Mouse (Mus musculus): Measurements from ENCODE around the gene Fancc. TPM values are rescaled to one million over a fixed set of nuclear protein-coding genes. Genes with fewer than 3 reads are reported as not detected.
A peak's percentile ranks its signal among the peaks of the same experiment; 100 is the strongest.
"Not testable (repeated sequence)": the region's sequence is repeated elsewhere in the genome, so short reads cannot be mapped to it uniquely, and the experiment has no call there.

Gene Fancc
- total RNA-seq, 2 experiments from 2014 or later = 3.5 to 6.7 TPM

GRCm38 (mm10) chr13:63359393-63359792, 137.7 kb downstream of the Fancc start:
- intact Hi-C loops (cut with DNase I) = loop anchor here (5.0 kb wide), 1 partner anchor 678 kb away; no protein-coding TSS in a partner anchor
- DNase-seq = no peak

GRCm38 (mm10) chr13:63356558-63356957, 140.5 kb downstream of the Fancc start:
- peak; percentile 64 to 67 for DNase-seq
- intact Hi-C loops (cut with DNase I) = loop anchor here (1.0 to 5.0 kb wide), 3 partner anchors 430 to 681 kb away; no protein-coding TSS in a partner anchor

GRCm38 (mm10) chr13:63356101-63356500, 141.0 kb downstream of the Fancc start:
- no peak for DNase-seq
- intact Hi-C loops (cut with DNase I) = loop anchor here (1.0 to 5.0 kb wide), 3 partner anchors 429 to 681 kb away; no protein-coding TSS in a partner anchor

DNA sequence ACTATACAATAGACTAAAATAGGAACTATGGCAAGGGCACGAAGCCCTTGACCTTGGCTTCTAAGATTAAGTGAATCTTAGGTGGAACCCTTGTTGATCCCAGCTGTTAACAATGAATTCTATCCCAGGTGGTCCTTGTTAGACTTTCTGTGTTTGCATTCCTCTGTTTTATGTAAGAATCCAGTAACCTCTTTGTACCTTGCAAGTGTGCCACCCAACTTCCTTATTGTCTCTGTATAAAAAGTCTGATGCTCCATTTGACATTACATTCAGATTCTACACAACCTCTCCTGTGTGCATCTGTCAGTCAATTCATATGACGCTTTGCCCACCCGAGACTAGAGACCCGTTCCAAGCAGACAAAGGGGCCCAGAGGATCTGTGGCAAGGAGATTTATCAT, 143.8 kb downstream of the Fancc start:
- intact Hi-C loops (cut with DNase I) = not testable (repeated sequence)

DNA sequence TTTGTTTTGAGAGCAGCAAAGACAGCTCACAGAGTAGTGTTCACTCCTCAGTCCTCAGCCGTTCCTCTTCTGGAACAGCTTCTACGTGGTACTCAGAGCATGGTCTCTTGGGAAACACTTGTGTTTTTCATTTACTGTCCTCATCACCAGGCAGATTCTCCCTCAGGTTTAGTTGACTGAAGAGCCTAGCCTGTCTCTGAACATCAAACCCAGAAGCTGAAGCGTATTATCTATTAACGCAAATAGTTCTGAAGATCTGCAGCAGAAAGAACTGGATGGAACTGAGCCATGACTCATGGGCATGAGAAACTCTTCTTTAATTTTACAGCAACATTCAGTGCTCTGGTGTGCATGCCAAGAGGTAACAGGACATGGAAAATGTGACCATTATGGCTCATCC, 147.0 kb downstream of the Fancc start:
- intact Hi-C loops (cut with DNase I) = no loop called here

More for the DNA sequence above, 143.8 kb downstream of the Fancc start:
- DNase-seq = not testable (repeated sequence)

DNA sequence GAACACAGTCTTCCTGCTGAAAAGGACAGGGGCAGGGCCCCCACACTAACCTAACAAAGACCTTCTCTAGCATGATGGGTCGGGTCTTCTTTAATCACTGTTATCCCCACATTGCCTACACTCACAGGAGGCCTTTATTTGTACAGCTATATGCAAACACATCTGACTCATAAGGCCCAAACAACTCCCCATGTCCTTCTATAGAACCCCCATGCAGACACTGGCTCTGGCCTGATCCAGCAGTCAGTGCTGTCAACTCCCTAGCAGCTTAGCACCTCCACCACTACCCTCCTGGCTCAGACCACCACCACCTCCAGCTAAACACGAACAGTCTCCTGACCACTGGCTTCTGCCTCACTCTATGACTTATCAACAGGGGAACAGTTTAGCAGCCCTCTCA, 149.4 kb downstream of the Fancc start:
- intact Hi-C loops (cut with DNase I) = no loop called here

More for the DNA sequence above, 147.0 kb downstream of the Fancc start:
- no peak for DNase-seq

DNA sequence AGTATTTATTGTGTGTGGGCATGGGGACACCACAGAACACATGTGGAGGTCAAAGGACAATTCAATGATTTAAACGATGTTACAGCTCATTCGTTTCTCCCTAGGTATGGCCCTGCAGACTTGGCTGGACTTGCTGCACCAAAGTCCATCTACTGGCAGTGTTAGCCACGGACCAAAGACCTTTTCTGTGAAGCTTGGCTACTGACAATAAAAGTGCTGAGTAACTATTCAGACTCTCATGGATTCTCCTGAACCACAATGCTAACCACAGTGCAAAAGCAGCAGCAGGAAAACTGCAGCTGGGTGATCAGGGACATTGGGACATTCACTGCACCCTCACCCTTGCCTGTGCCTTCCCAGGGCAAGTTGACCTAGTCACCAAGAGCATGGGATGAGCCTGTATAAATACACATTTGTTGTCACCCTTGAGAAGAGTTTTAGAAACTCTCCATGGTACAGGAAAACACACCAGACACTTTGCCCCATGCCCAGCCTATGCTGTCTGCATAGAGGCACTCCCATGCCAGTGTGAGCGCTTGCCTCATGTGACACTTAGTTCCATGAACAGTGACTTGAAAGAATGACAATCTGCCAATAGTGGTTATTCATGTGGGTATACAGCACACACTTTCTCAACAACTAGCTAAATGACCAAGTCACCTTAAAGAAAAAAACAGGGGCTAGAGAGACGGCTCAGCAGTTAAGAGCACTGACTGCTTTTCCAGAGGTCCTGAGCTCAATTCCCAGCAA, 151.4 kb downstream of the Fancc start:
- no peak for DNase-seq
- intact Hi-C loops (cut with DNase I) = no loop called here

More for the DNA sequence above, 149.4 kb downstream of the Fancc start:
- DNase-seq = no peak

- intact Hi-C loops (cut with DNase I) = no loop called here
- DNase-seq = no peak
Observed at GRCm38 (mm10) chr13:63344481-63344880, 152.6 kb downstream of the Fancc start.

DNA sequence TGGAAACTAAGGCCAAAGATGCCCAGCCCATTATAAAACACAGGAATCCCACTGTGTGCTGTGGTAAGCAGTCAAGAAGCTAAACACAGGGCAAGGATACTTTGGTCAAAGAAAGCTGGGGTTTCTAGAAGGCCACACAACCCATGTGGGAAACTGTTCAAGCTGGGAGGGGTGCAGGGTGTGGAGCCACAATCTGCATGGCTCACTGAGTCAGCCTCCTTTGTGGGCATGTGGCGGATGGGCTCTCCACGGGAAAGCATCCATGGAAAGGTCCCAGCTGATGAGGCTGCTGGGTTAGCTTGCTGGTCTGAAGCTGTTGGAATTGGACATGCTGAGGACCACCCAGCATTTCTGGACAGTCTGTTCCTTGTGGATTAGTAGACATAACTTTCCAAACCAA, 154.3 kb downstream of the Fancc start:
- DNase-seq = no peak
- intact Hi-C loops (cut with DNase I) = no loop called here

GRCm38 (mm10) chr13:63339946-63340345, 157.1 kb downstream of the Fancc start:
- intact Hi-C loops (cut with DNase I) = no loop called here
- no peak for DNase-seq

DNA sequence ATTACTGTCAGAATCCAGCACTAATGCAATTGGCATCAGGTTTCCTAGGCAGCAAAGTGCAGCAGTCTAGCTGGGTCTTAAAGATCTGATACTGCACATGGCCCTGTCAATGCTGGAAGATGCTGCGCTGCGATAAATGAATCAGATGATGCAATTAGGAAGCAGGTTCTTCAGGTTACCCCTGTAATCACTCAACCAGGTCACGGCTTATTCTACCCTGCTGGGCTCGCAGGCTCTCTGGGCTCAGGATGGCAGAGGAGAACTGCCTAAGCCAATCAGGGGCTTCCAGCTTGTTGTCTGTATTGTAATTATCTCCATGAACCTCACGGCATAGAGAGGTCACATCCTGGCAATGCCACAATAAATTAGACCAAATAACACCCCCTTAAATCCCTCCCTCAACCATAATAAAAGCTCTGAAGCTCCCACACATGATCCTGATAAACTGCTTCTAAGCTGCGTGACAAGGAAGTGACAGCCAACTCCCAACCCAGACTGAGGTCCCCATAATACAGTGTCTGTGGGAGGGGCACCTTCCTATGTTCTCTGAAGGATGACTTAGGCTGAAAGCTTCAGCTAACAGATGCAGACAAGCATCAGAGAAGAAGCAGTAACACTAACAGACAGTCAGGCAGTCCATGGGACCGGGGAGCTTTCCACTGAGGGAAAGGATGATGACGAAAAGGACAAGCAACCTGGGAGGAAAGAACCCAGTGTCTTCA, 159.7 kb downstream of the Fancc start:
- DNase-seq = no peak
- intact Hi-C loops (cut with DNase I) = no loop called here

- intact Hi-C loops (cut with DNase I) = no loop called here
- DNase-seq = no peak
Observed at GRCm38 (mm10) chr13:63336335-63336734, 160.7 kb downstream of the Fancc start.

DNA sequence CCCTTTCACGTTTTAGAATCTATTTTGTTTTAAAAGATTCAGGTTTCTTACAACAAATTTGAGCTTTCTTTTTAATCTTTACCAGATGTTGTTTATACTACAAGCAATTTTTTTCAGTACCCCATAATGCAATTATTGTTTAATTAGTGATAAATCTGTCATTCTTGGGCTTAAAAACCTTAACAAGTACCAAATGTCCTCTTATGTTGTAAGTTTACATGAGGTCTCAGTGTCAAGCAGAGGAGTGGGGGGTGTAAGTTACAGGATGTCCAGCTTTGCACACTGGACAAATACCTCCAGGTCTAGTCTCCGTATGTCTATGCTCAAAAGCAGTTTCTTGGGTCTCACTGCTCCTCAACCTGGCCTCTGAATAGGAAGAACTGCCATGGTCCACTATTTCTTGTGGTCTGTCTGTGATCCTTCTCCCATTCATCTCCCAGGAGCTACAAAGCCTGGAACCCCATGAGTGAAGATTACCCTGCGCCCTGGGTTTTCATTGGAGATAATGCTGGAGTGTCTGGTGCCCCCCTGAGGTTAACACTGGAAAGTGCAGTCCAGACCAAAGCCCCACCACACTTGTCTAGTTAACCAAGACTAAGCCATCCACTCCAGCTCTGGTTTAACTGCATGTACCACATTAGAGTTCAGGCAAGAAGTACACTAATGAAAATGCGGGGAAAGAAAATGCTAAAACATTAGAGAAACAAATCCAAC, 161.5 kb downstream of the Fancc start:
- intact Hi-C loops (cut with DNase I) = no loop called here
- no peak for DNase-seq

GRCm38 (mm10) chr13:63332576-63333300, 164.3 kb downstream of the Fancc start:
- intact Hi-C loops (cut with DNase I) = loop anchor here (1.0 to 5.0 kb wide), 4 partner anchors 75 to 406 kb away; no protein-coding TSS in a partner anchor
- peak; percentile 63 to 65 for DNase-seq

DNA sequence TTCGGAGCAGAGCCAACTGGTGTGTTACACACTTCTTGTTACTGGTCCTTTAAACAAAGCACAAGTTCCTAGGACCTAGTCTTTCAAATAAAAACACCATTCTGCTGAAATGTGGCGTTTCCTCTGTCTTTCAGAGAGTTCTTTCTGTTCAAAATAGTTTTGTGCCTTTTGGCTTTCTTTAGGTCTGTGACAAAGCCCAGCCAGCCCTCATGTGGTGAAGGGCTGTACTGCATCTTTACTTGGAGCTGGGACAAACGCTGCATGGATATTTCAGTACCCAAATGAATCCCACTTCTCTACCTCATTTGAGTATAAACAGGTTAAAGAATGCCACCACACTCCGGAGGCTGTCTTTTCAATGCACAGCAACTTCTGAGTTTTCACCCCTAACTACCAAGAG, 165.7 kb downstream of the Fancc start:
- DNase-seq = peak; percentile 76 to 81
- intact Hi-C loops (cut with DNase I) = loop anchor here (1.0 to 5.0 kb wide), 6 partner anchors 74 to 412 kb away; no protein-coding TSS in a partner anchor

DNA sequence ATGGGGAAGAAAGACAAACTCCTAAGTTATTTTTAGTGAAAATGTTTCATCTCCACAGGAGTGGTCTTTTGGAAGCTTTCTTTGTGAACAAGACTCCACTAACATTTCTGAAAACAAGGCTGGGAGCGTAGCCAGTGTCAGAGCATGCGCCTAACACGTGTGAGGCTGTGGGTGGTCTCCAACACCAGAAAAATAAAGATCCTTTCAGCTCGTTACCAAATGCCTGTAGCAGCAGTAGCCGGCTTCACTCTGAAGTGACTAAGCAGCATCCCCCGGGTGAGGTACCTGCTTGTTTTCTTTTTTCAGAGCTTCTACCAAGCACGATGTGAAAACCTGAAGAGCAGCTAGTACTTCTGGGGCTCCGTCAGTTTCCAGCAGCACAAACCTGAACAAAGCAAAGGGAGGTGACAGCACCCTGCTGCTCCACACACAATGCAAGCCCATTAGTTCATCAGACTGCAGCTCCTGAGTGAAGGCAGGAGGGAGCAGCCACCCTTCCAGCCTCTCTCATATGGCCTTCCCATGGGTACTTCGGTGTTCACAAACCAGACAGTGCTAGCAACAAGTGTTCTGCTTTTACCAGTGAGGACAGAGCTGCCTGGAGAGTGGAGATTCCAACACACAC, 166.7 kb downstream of the Fancc start:
- intact Hi-C loops (cut with DNase I) = loop anchor here (2.0 to 5.0 kb wide), 4 partner anchors 73 to 218 kb away; no protein-coding TSS in a partner anchor
- DNase-seq = no peak

DNA sequence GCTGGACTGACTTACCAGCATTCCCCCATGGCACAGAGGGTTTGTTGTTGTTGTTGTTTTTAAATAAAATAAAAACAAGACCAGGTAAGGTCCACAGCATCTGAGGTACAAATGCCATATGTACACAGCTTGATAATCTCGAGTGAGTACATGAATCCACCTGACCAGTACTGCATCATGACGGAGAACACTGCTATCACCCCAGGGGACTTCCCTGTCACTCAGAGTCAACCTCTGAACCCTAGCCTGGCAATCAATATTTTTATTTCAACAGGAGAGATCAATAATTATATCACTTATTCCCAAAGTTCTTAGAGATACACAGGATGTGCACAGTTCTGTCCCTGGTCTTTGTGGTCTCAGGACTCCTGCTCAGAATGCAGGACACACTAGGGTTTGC, 171.1 kb downstream of the Fancc start:
- intact Hi-C loops (cut with DNase I) = no loop called here
- no peak for DNase-seq

DNA sequence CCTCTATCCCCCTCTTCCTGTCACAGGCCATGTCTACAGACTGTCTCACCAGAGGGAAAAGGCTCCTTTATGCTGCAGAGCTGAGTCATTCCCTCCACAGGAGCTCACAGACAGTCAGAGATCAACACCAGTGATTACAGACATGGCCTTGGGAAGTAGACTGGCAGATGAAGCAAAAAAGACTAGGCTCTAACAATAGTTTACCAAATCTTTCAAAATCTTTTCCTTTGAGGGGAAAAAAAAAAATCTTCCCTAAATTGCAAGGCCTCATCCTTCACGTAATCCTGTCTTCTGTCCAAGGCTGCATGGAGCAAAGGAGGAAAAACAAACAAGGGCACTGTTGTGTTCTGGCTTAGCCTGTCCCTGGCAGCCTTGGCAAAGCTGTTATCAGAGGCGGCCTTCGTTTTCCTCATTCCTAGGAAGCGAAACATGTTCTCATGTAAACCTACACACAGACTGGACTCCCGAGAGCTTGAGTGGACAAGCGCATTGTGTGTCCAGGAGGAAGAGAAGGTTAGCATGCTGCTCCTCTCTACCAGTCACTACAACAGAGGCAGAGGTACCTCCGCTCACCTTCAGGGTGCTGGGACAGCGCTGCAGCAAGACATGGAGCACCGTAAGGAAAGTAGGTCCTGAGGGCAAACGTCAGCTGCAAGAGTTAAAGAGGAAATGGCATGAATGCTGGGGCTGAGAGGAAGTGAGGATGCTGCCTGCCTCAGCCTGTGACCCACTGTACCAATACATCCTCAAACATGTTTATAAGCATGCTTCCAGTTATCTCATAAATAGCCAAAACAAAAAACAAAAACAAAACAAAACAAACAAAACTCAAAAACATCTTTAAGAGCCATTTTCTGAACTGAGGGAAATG, 171.9 kb downstream of the Fancc start:
- intact Hi-C loops (cut with DNase I) = no loop called here
- DNase-seq = no peak

GRCm38 (mm10) chr13:63324311-63324710, 172.8 kb downstream of the Fancc start:
- DNase-seq = no peak
- intact Hi-C loops (cut with DNase I) = no loop called here
